Mouse (Mus musculus): Measurements from ENCODE around the gene Stoml1. TPM values are rescaled to one million over a fixed set of nuclear protein-coding genes. Genes with fewer than 3 reads are reported as not detected.

Gene Stoml1
- polyA plus RNA-seq, 1 experiment from 2014 or later: 19.4 TPM

DNA sequence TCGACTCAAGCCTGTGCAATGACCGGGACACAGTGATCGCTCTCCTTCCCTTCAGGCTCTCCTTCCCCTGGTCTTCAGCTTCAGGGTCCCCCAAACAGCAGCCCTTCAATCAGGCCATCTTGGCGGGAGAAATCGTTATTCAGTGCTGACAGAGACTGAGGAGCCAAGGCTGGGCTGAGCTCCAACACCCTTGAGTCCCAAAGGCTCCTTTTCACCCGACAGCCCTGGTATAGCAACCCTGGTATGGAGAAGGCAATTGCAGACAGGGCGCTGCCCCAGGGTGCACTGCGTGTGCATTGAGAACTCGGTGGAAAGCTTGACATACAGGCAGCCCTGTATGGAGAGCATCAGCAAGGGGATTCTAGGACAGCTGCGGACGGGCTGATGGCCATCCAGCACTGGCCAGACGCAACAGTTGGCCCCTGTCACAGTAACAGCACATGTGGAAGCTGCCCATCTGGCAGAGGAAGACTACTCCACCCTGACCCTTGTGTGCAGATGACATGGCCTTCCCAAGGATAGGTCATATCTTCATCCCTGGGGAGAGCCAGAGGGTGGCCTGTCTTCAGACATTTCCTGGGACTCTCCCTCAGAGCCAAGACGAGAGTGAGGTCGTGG is 57.2 kb downstream of the Stoml1 start:
- ATAC-seq (replicated peaks; ENCODE audit: insufficient number of reproducible peaks, low FRiP score, low TSS enrichment): no peak
- Histone ChIP-seq H3K4me2 (peak overlapping the region; percentile 30), H3K4me3 (ENCODE audit: low read depth, low read length) (no peak overlapping the region), H3K36me3 (ENCODE audit: control insufficient read depth, insufficient read depth, low read length) (no peaks in the 10 kb centered on the region), H3K27me3 (ENCODE audit: control insufficient read depth, insufficient read depth, low read length) (peaks cover 4% of the 10 kb centered on the region; the same call in 1 of the 2 replicates), H3K9ac (ENCODE audit: low read depth, low read length) (no peak overlapping the region), H3K27ac (ENCODE audit: low read depth, low read length) (no peak overlapping the region), H3K4me1 (ENCODE audit: control insufficient read depth, insufficient read depth, low read length) (peaks cover 65% of the 10 kb centered on the region), H3K9me3 (replicated peaks; ENCODE audit: control insufficient read depth, low read length) (no peaks in the 10 kb centered on the region)
- 74% methylated on average over 14 of the region's 14 CpGs for WGBS (ENCODE audit: insufficient replicate concordance)

GRCm38 (mm10) chr9:58311191-58311910 is 58.4 kb downstream of the Stoml1 start:
- Histone ChIP-seq H3K4me1 (ENCODE audit: control insufficient read depth, insufficient read depth, low read length) (peaks cover 57% of the 10 kb centered on the region), H3K9ac (ENCODE audit: low read depth, low read length) (peak overlapping the region; percentile 62), H3K9me3 (replicated peaks; ENCODE audit: control insufficient read depth, low read length) (no peaks in the 10 kb centered on the region), H3K36me3 (ENCODE audit: control insufficient read depth, insufficient read depth, low read length) (no peaks in the 10 kb centered on the region), H3K4me2 (peak overlapping the region; percentile 67), H3K4me3 (ENCODE audit: low read depth, low read length) (peak overlapping the region; percentile 55), H3K27me3 (ENCODE audit: control insufficient read depth, insufficient read depth, low read length) (peaks cover 4% of the 10 kb centered on the region; the same call in 1 of the 2 replicates), H3K27ac (ENCODE audit: low read depth, low read length) (peak overlapping the region; percentile 74; the same call in 1 of the 2 replicates)
- no peak for ATAC-seq (replicated peaks; ENCODE audit: insufficient number of reproducible peaks, low FRiP score, low TSS enrichment)
- WGBS (ENCODE audit: insufficient replicate concordance): 48% methylated on average over 33 of the region's 33 CpGs

Small RNAs within 50 kb of the gene (microRNA-seq; reads per million reads assigned to microRNA genes)
- gene Mir6385 (ENCODE audit: borderline number of aligned reads): not detected

Other genes starting within 250 kb of the Stoml1 start
- gene Cyp11a1, start 246.8 kb upstream of the Stoml1 start, polyA plus RNA-seq (2014; fragmentation: Nextera tagmentation; extraction: Ambion mirVana): not detected in 2 replicates
- gene Stra6, start 189.4 kb upstream of the Stoml1 start, polyA plus RNA-seq (2014; fragmentation: Nextera tagmentation; extraction: Ambion mirVana): 3.4 and 4.0 TPM in 2 replicates
- 0.37 TPM in 1 of 2 replicates, not detected in the other for gene Ccdc33, start 134.3 kb upstream of the Stoml1 start, polyA plus RNA-seq (2014; fragmentation: Nextera tagmentation; extraction: Ambion mirVana)
- 5.5 and 6.2 TPM in 2 replicates for gene Islr, start 48.9 kb upstream of the Stoml1 start, polyA plus RNA-seq (2014; fragmentation: Nextera tagmentation; extraction: Ambion mirVana)
- 0.19 and 0.27 TPM in 2 replicates for gene Islr2, start 48.8 kb upstream of the Stoml1 start, polyA plus RNA-seq (2014; fragmentation: Nextera tagmentation; extraction: Ambion mirVana)
- gene Pml, start 3.4 kb upstream of the Stoml1 start, polyA plus RNA-seq (2014; fragmentation: Nextera tagmentation; extraction: Ambion mirVana): 13.5 and 15.5 TPM in 2 replicates
- gene Loxl1, start 60.0 kb downstream of the Stoml1 start, polyA plus RNA-seq (2014; fragmentation: Nextera tagmentation; extraction: Ambion mirVana): 36.8 and 37.8 TPM in 2 replicates
- not detected in 2 replicates for gene Tbc1d21, start 117.3 kb downstream of the Stoml1 start, polyA plus RNA-seq (2014; fragmentation: Nextera tagmentation; extraction: Ambion mirVana)
- 0.82 and 1.6 TPM in 2 replicates for gene Insyn1, start 235.4 kb downstream of the Stoml1 start, polyA plus RNA-seq (2014; fragmentation: Nextera tagmentation; extraction: Ambion mirVana)